Mouse (Mus musculus): Measurements from ENCODE around the gene Asic2.

GRCm38 (mm10) chr11:81032151-81032550, 936.1 kb downstream of the Asic2 start:
- TF ChIP-seq TAL1 (IDR thresholded peaks at IDR 0.05; ENCODE audit: low read length): no peak
- no peak for TF ChIP-seq GATA1 (IDR thresholded peaks at IDR 0.05; ENCODE audit: low read length)
